Mouse (Mus musculus) thymus, adult 2 months (tissue): Measurements from ENCODE around the gene Plcd3. TPM values are rescaled to one million over a fixed set of nuclear protein-coding genes. Genes with fewer than 3 reads are reported as not detected.

ENCODE experiments used
- DNase-seq: peaks from one replicate; pipeline ENCODE4 v3.0.0; 2021
- H3K27ac ChIP-seq: fragments of 200-500 bp; 2 replicates; pipeline ENCODE4 v1.5.1; 2012; ENCODE audit warnings: low read length, control low read depth; ENCODE audit not compliant: control insufficient read depth, insufficient read depth
- H3K27me3 ChIP-seq: fragments of 200-500 bp; 2 replicates; pipeline ENCODE4 v1.6.1; 2012; ENCODE audit warnings: mild to moderate bottlenecking, low read length, moderate library complexity, mixed read lengths; ENCODE audit not compliant: control insufficient read depth, insufficient read depth
- H3K36me3 ChIP-seq: fragments of 200-500 bp; 2 replicates; pipeline ENCODE4 v1.6.1; 2012; ENCODE audit warnings: mild to moderate bottlenecking, low read length, moderate library complexity; ENCODE audit not compliant: control insufficient read depth, insufficient read depth
- H3K4me1 ChIP-seq: fragments of 200-500 bp; replicated peaks from 2 replicates; pipeline ENCODE4 v1.6.1; 2012; ENCODE audit warnings: low read length; ENCODE audit not compliant: control insufficient read depth, insufficient read depth
- H3K4me3 ChIP-seq: fragments of 200-500 bp; 2 replicates; pipeline ENCODE4 v1.5.1; 2012; ENCODE audit warnings: mild to moderate bottlenecking, low read length, control low read depth, moderate library complexity; ENCODE audit not compliant: control insufficient read depth, insufficient read depth
- CTCF ChIP-seq: fragments of 200-500 bp; IDR thresholded peaks from 2 replicates; pipeline ENCODE4 v1.5.1; 2012; ENCODE audit warnings: mild to moderate bottlenecking, control low read depth, low read length, moderate library complexity, borderline replicate concordance; ENCODE audit not compliant: control insufficient read depth, poor library complexity, insufficient read depth; ENCODE audit errors: extremely low read depth
- POLR2A ChIP-seq: fragments of 200-500 bp; IDR thresholded peaks from 2 replicates; pipeline ENCODE4 v1.6.1; 2012; ENCODE audit warnings: mild to moderate bottlenecking, low read length, control low read depth, moderate library complexity; ENCODE audit not compliant: control insufficient read depth, poor library complexity, insufficient read depth; ENCODE audit errors: extremely low read depth
- WGBS: fragments of 180-500 bp; shearing (Covaris S2); methylation state at CpG from one replicate; pipeline ENCODE4 v1.1.7; 2018; 5-methylcytosine and 5-hydroxymethylcytosine counted together
- polyA plus RNA-seq: library from polyadenylated mRNA; depleted of rRNA; stranded (reverse); fragments of >200 nt; gene quantifications from 2 replicates; pipeline ENCODE4 v1.2.3, GENCODE M21; 2012

Gene Plcd3
- polyA plus RNA-seq, 1 experiment, result 5.4 TPM

- DNase-seq, result no peak
- H3K36me3 ChIP-seq, result no peaks in the 10 kb centered on the region
- H3K4me1 ChIP-seq, result peaks cover 13% of the 10 kb centered on the region
- H3K4me3 ChIP-seq, result peak overlapping the region; percentile 46
- H3K27ac ChIP-seq, result peak overlapping the region; percentile 27
- 66% methylated on average over 6 of the region's 6 CpGs for WGBS
- TF ChIP-seq POLR2A (no peak), CTCF (no peak)
- no peaks in the 10 kb centered on the region for H3K27me3 ChIP-seq
These were observed 32.2 kb upstream of the Plcd3 start for GRCm38 (mm10) chr11:103133456-103134185.

GRCm38 (mm10) chr11:103132576-103133455, 31.4 kb upstream of the Plcd3 start:
- Histone ChIP-seq H3K4me1 (peaks cover 13% of the 10 kb centered on the region), H3K27ac (peak overlapping the region; percentile 59), H3K4me3 (peak overlapping the region; percentile 87), H3K27me3 (no peaks in the 10 kb centered on the region), H3K36me3 (no peaks in the 10 kb centered on the region)
- peak; percentile 100 for DNase-seq
- under 1% methylated on average over 52 of the region's 58 CpGs for WGBS
- TF ChIP-seq POLR2A (peak; percentile 97), CTCF (0 out of 2 replicates have a peak, but pooled peaks have one; percentile 35)

DNA sequence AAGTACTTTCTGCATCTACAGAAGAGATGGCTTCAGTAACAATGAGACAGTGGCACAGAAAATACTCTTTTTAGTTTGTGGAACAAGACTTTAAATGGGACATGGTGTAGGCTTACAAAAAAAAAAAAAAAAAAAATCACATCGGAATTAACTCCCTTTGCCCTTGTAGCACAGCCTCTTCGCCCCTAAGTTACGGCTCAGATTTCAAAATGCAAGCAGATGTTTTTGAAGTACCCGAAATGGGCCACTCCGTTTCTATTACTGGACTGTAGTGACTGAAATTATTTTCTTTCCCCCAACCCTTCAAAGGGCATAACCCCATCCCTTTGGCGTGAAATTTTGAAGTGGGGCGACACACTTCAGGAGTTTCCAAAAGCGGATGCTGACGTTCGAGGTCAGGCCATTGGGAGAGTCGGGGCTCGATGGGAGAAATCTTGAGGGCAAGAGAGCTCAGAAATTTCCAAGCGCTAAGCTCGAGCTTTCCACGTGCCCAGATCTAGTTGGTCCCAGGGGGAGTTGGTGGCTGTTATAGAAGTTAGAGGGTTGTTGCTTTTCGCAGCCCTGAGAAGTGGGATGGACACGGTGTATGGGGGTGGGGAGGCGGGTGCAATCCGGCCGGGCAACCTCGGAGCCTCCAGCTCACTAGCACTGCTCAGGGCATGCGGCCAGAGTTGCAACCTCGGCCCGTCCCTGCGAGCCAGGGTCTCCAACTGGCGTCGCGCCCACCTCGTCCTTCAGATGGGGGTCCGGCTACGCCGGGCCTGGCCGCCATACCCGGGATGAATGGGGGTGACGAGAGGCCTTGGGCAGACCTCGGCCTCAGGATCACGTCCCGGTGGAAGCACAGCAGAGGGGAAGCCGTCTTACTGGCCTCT, 30.5 kb upstream of the Plcd3 start, which contains the start of gene Hexim2:
Gene Hexim2 (plus strand): TSS at position 729 of the 875 bp plus-strand sequence.
- DNase-seq, result peak; percentile 62
- no peaks in the 10 kb centered on the region for H3K36me3 ChIP-seq

GRCm38 (mm10) chr11:103120315-103120714, 18.9 kb upstream of the Plcd3 start:
- DNase-seq, result no peak
- WGBS, result 89% methylated on average over 5 of the region's 5 CpGs
- H3K4me3 ChIP-seq, result no peak overlapping the region
- H3K36me3 ChIP-seq, result no peaks in the 10 kb centered on the region
- H3K4me1 ChIP-seq, result no peaks in the 10 kb centered on the region; the same call in 1 of the 2 replicates
- no peaks in the 10 kb centered on the region for H3K27me3 ChIP-seq
- TF ChIP-seq CTCF (no peak), POLR2A (no peak)
- H3K27ac ChIP-seq, result no peak overlapping the region

More for the DNA sequence above, 30.5 kb upstream of the Plcd3 start, which contains the start of gene Hexim2:
- peak within 1 kb of the TSS; percentile 59 for H3K27ac ChIP-seq
- peaks cover 13% of the 10 kb centered on the region for H3K4me1 ChIP-seq
- under 1% methylated on average over 39 of the region's 39 CpGs for WGBS
- H3K4me3 ChIP-seq, result peak within 1 kb of the TSS; percentile 87
- no peaks in the 10 kb centered on the region for H3K27me3 ChIP-seq
- TF ChIP-seq POLR2A, result peak; percentile 28; the same call in 1 of the 2 replicates
- TF ChIP-seq CTCF, result no peak

GRCm38 (mm10) chr11:103119609-103120008, 18.2 kb upstream of the Plcd3 start:
- H3K4me1 ChIP-seq, result peaks cover 5% of the 10 kb centered on the region
- no peak for TF ChIP-seq POLR2A
- no peak overlapping the region for H3K4me3 ChIP-seq
- DNase-seq, result no peak
- no peaks in the 10 kb centered on the region for H3K27me3 ChIP-seq
- H3K36me3 ChIP-seq, result no peaks in the 10 kb centered on the region
- H3K27ac ChIP-seq, result no peak overlapping the region
- 80% methylated on average over 5 of the region's 5 CpGs for WGBS
